Mouse (Mus musculus) kidney, adult 18-20 months (tissue): ENCODE results near the gene Prkaa2.

ENCODE experiments used
- DNase-seq: peaks from one replicate; pipeline ENCODE4 v3.0.0; 2021

Gene Prkaa2

DNA sequence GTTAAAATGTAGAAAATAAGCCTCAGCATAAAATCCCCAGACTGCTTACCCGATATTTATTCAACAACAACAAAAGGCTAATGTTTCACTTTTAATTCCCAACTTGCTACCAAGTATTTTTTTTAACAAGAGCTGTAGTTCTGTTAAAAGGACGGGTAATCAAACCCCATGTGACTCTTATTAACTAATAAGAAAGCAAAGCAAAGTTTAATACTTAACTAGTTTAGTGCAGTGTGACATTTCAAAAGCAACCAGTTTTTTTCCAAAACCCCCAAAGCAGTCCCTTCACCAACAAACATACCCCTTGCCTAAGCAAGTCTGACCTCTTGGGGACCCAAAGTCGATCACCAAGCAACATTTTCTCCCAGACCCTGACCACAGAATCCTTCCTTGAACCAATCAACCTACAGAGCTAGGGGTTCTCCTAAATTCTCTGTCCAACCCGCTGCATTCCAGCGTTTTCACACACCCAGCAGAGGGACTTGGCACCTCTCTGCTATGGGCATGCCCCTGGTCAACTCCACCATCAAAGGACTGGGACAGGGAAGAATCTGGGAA lies 970 bp downstream of the Prkaa2 start:
- DNase-seq = no peak

DNA sequence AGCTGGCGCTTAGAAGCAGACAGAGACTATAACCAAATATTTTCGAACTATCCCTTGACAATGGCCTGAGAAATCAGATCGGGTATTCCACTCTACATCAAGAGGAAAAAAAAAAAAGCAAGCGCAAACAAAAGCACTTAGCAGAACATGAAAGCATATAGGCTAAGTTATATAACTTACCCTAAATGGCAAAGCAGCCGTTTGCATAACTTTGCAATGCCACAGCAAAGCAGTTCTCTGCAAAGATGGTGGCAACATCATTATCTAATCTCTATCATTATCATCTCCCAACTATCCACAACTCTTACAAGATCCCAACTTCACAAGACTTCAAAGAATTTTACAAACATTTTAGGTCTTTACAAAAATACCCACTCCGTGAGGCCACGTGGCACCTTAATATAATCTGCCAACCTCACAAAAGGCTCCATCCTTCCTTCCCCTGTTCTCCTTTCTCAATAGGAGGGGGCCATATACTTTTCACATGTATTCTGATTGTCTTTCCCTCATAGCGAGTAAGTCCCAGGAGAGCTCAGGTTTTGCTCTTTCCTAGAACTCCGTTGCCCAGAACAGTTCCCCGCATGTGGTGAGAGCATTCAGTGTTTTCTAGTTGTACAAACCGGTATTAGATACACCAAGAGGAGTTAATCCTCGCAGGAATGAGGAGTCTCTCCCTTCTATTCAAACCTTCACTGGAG lies 1.6 kb downstream of the Prkaa2 start:
- peak; percentile 32 for DNase-seq

GRCm38 (mm10) chr4:105104099-105104872 lies 5.4 kb downstream of the Prkaa2 start:
- DNase-seq = no peak

DNA sequence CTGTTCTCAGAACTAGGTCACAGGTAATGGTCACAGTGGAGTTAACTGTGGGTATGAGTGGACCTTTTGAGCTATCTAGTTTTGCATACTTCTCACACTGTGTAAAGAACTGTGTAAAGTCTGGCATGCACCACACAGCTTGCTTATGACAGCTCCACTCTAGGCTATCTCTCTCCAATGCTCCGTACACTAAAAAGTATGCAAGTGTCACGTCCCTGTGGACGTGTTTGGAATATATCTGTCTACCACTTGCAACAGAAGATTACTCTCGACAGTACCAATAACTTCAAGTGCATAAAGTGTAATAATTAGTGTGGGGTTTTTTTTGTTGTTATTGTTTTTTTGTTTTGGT lies 8.4 kb downstream of the Prkaa2 start:
- DNase-seq = no peak

- DNase-seq = no peak
These were observed 9.0 kb downstream of the Prkaa2 start for GRCm38 (mm10) chr4:105100508-105101336.

GRCm38 (mm10) chr4:105098660-105099059 lies 11.0 kb downstream of the Prkaa2 start:
- DNase-seq = no peak

DNA sequence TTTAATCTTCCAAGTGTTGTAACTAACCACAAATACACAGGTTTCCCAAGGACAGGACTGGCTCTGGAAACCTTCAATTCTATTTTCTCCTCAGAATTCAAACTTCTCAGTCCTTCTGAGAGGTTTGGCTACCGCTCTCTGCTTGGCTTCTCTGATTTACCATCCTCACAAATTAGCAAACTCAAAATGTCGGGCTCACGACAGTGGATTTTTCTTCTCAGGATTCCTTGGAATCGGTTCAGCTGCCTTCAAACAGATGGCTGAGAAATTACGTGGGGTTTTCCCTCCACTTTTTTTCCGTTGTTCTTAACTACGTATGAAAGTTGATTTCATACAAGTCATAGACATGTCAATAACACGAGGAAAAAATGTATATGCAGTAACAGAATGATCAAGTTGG lies 11.5 kb downstream of the Prkaa2 start:
- no peak for DNase-seq

- DNase-seq = peak; percentile 71
These were observed 14.4 kb downstream of the Prkaa2 start for GRCm38 (mm10) chr4:105095316-105095715.

DNA sequence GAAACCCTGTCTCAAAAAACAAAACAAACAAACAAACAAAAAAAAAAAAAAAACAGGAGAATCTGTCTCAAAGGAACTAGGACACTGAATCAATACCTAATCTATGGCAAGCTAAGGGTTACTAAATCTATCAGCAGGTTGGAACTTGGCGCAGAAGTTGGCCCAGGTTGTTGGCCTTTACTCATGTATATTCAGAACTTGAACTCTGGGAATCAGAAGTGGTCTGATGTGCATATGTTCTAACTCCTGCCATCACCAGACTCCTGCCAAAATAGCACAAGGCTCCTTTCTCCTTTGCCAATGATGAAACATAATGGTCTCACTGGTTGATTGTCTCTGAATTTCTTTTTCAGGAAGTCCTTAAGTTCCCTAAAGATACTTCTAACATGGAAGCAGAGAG lies 15.7 kb downstream of the Prkaa2 start:
- DNase-seq = no peak

- no peak for DNase-seq
These were observed 19.3 kb downstream of the Prkaa2 start for GRCm38 (mm10) chr4:105090417-105090816.

DNA sequence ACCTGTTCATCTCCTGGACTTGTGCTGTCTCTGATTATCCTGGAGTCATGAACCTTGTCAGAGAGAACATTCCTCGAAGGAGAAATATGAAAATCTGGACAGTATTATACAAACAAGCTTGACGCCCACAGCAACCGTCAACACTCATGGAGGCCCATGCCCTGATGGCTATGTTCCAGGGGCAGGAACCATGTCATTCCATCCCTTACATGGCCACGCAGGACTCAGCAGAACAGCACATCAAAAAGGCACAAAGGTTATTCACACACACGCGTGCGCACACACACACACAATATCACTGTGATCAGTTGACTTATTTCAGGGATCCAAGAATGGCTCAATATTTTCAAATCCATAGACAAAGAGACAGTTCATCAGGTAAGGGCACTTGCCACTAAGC lies 20.3 kb downstream of the Prkaa2 start:
- no peak for DNase-seq

GRCm38 (mm10) chr4:105088671-105089070 lies 21.0 kb downstream of the Prkaa2 start:
- DNase-seq = no peak

- DNase-seq = no peak
These were observed 33.5 kb downstream of the Prkaa2 start for GRCm38 (mm10) chr4:105076152-105076551.

- no peak for DNase-seq
These were observed 37.8 kb downstream of the Prkaa2 start for GRCm38 (mm10) chr4:105071761-105072427.

- peak; percentile 91 for DNase-seq
These were observed 38.7 kb downstream of the Prkaa2 start for GRCm38 (mm10) chr4:105070982-105071381.

- no peak for DNase-seq
These were observed 58.4 kb downstream of the Prkaa2 start for GRCm38 (mm10) chr4:105051291-105051690.

DNA sequence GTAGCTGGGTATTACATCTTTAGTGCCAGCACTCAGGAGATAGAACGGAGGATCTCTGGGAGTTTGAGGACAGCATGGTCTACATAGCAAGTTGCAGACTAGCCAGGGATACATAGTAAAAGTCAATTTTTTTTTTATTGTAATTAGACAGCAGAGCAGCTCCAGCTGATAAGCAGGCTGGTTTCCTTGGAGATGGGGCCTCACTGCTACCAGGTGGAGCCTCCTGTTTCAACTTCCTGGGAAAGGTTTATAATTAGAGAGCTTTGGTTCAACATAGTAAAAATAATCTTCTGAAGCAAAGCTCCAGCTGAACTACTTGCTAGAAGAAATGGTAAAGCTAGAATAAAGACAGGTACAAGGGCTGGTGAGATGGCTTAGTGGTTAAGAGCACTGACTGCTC lies 59.6 kb downstream of the Prkaa2 start:
- DNase-seq = no peak

DNA sequence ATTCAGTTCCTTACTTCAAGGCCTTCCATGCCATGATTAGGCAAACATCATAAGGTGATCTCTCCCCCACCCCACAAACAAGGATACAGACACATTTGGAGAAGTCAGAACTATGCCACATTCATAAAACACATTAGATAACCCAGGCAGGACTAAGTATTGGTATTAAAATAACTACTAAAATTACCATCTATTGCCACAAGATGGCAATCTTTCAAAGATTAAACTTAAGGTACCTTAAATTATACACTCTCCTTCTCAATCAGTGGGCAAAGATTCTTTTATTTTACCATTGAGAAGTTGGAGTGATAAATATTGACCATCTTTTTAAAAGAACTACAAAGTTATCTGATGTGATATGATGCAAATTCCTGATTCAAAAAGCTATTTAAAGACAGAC lies 75.4 kb downstream of the Prkaa2 start:
- no peak for DNase-seq

DNA sequence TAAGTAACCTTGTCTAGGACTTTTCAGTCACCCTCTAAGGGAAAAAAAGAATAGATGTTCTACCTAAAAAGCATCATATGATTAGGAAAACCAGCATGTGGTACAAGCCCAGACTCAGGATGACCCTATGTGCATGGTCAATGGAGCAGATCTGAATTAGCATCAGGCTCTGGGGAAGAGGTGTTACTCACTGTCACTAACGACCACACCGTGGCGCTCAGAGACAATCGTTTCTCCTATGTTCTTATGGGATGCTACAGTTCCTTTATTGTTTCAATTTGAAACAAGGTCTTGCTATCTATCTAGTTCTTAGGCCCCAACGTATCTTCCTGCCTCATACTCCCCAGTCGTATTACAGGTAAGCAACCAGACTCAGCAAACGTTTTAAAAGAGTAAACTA lies 76.5 kb downstream of the Prkaa2 start:
- no peak for DNase-seq

DNA sequence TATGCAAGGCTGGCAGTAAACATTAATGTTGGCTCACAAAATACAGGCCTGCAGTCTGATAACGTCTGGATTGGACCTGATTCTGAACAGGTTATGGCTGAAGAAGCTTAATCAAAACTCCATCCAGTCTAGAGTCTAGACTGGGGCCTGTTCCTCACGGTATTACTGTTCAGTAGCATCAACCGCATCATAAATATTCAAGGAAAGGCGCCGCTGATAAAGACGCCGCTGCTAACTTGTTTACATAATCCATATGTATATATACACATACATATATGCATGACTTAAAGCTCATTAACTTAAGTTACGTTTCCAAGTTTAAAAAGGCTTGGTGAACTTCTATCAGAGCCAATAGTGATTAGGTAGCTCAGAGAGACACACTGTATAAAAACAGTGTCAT lies 78.6 kb downstream of the Prkaa2 start:
- DNase-seq = no peak

DNA sequence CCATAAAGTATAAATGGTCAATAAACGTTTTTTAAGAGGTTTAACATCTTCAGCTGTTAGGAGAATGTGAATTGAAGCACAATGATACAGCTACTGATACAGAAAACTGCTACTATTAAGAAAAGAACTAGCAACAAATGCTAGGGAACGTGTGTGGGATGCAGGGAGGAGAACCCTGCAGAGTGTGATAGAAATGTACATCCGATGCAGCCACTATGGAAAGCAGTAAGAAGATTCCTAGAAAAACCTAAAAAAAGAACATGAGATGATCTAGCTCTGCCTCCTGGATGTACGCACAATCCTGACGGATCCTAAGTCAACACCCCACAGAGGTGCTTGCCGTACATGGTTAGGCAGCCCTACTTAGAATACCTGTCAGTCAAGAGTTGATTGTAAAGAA lies 82.4 kb downstream of the Prkaa2 start:
- no peak for DNase-seq

DNA sequence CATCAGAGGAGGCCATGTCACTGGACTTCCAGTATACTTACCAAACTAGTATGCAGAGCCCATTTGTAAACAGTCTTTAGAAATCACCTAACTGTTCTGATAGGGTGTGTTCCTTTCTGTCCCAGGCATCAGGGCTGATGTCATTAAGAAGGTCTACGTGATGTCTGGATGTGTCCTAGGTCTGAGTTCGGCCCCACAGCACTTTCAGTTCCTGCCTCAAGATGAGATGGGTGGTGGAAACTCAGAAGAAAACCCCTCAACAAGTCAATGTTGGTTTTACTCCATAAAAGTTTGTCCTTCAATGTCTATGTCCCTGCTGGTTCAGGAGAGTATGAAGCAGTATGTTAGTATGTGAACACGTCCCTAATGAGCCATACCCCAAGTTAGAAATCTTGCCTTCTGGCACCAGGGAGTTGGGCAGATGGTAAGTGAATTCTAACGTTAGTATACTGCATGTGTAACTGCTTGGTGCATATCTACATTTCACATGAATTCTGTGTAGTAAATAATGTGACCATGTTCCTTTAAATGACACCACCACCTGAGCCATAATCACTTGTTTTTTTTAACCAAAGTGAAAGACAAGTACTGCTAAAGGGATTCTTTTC lies 93.6 kb downstream of the Prkaa2 start:
- no peak for DNase-seq
